15 mouse cellular contexts compared by ENCODE assay signal in genomic region chr4:155332253-155332652, GRCm38 (mm10). TPM values are rescaled to one million over a fixed set of nuclear protein-coding genes. Genes with fewer than 3 reads are reported as not detected.
"Had no signal": no experiment of that assay in that cellular context is flagged by ENCODE, and none has a peak within 500 bp of the region (broad histone marks: within the 10 kb centered on the region; RNA-seq: fewer than 3 reads in every experiment).

No protein-coding gene starts in this region.

- H3K9ac ChIP-seq: liver, embryonic 13.5 days had no signal

- H3K27ac ChIP-seq: kidney, postnatal 0 days; liver, embryonic 13.5 days had no signal

- H3K9me3 ChIP-seq: liver, embryonic 13.5 days had no signal

- H3K36me3 ChIP-seq: liver, embryonic 13.5 days had no signal

- H3K4me3 ChIP-seq: liver, embryonic 13.5 days had no signal

- H3K4me2 ChIP-seq: liver, embryonic 13.5 days; midbrain, embryonic 11.5 days had no signal

- H3K27me3 ChIP-seq: liver, embryonic 13.5 days had no signal

- DNase-seq: kidney, adult 2 months; kidney, postnatal 4 days; liver, embryonic 13.5 days; lung, adult 2 months; lung, postnatal 14 days; lung, postnatal 4 days; midbrain, embryonic 14.5 days; thymus, adult 2 months; thymus, postnatal 14 days; thymus, postnatal 4 days had no signal

- H3K4me1 ChIP-seq: liver, embryonic 13.5 days had no signal

- ATAC-seq: intestine, postnatal 0 days had no signal

RNA-seq across cellular contexts. Expression of gene Prkcz, which starts 28.9 kb away (rescaled TPM):
- total RNA-seq: megakaryocyte progenitor cell, adult 5-6 weeks; megakaryocyte-erythroid progenitor cell, adult 5-6 weeks had no signal
